Mouse (Mus musculus): ENCODE results near the gene 4931440F15Rik. TPM values are rescaled to one million over a fixed set of nuclear protein-coding genes. Genes with fewer than 3 reads are reported as not detected.

The 4931440F15Rik gene
- polyA plus RNA-seq, 1 experiment from 2014 or later: 0.34 TPM

Other genes with a start within 250 kb of the 4931440F15Rik start
- gene Rtn4, start 132.7 kb downstream of the 4931440F15Rik start, polyA plus RNA-seq (2016; fragmentation: Nextera tagmentation; extraction: Ambion mirVana): 98.1 and 115 TPM in 2 replicates
- gene Eml6, start 200.4 kb upstream of the 4931440F15Rik start, polyA plus RNA-seq (2016; fragmentation: Nextera tagmentation; extraction: Ambion mirVana): 1.9 and 3.0 TPM in 2 replicates

All from midbrain, embryonic 12.5 days (tissue).